Mouse (Mus musculus) urinary bladder, postnatal 25 days (tissue): ENCODE results near the gene Cox19.

Source experiments
- DNase-seq: peaks from one replicate; pipeline ENCODE4 v3.0.0; 2022; ENCODE audit warnings: low spot score

Gene Cox19

GRCm38 (mm10) chr5:139294089-139294488, 57.1 kb downstream of the Cox19 start:
- DNase-seq: no peak

GRCm38 (mm10) chr5:139291811-139292560, 59.2 kb downstream of the Cox19 start:
- DNase-seq: no peak

GRCm38 (mm10) chr5:139290467-139291259, 60.6 kb downstream of the Cox19 start:
- no peak for DNase-seq

GRCm38 (mm10) chr5:139288591-139288990, 62.6 kb downstream of the Cox19 start:
- DNase-seq: no peak

GRCm38 (mm10) chr5:139287787-139288186, 63.4 kb downstream of the Cox19 start:
- DNase-seq: no peak

- no peak for DNase-seq
These were observed 64.1 kb downstream of the Cox19 start for GRCm38 (mm10) chr5:139287099-139287498.
